Mouse (Mus musculus): ENCODE results near the gene Mgp. TPM values are rescaled to one million over a fixed set of nuclear protein-coding genes. Genes with fewer than 3 reads are reported as not detected.

Gene Mgp
- polyA plus RNA-seq, 1 experiment from 2014 or later, result 350 TPM

- H3K27me3 ChIP-seq, result no peaks in the 10 kb centered on the region
- no peak overlapping the region for H3K4me2 ChIP-seq
- H3K9ac ChIP-seq, result no peak overlapping the region
- H3K27ac ChIP-seq, result 0 out of 2 replicates have a peak overlapping the region, but pooled peaks have one; percentile 27
- ATAC-seq (ENCODE audit: insufficient number of reproducible peaks, low FRiP score, low TSS enrichment, low read depth), result no peak
- no peaks in the 10 kb centered on the region for H3K36me3 ChIP-seq
- 8% methylated on average over 1 of the region's 2 CpGs for WGBS
- no peaks in the 10 kb centered on the region for H3K9me3 ChIP-seq
- no peak overlapping the region for H3K4me3 ChIP-seq
- H3K4me1 ChIP-seq, result peaks cover 26% of the 10 kb centered on the region
These were observed 37.2 kb upstream of the Mgp start for GRCm38 (mm10) chr6:136912751-136913265.

- H3K36me3 ChIP-seq, result no peaks in the 10 kb centered on the region
- no peak overlapping the region for H3K4me3 ChIP-seq
- H3K27me3 ChIP-seq, result no peaks in the 10 kb centered on the region
- no peak overlapping the region for H3K9ac ChIP-seq
- H3K27ac ChIP-seq, result peak overlapping the region; percentile 43; the same call in 1 of the 2 replicates
- H3K4me2 ChIP-seq, result no peak overlapping the region
- peaks cover 24% of the 10 kb centered on the region for H3K4me1 ChIP-seq
- no peaks in the 10 kb centered on the region for H3K9me3 ChIP-seq
- no peak for ATAC-seq (ENCODE audit: insufficient number of reproducible peaks, low FRiP score, low TSS enrichment, low read depth)
- WGBS, result 54% methylated on average over 9 of the region's 9 CpGs
These were observed 34.7 kb upstream of the Mgp start for GRCm38 (mm10) chr6:136910247-136910890.

- Histone ChIP-seq H3K9ac (no peak overlapping the region), H3K27ac (no peak overlapping the region), H3K27me3 (no peaks in the 10 kb centered on the region), H3K9me3 (no peaks in the 10 kb centered on the region), H3K36me3 (no peaks in the 10 kb centered on the region), H3K4me2 (no peak overlapping the region), H3K4me3 (no peak overlapping the region), H3K4me1 (peaks cover 12% of the 10 kb centered on the region)
- ATAC-seq (ENCODE audit: insufficient number of reproducible peaks, low FRiP score, low TSS enrichment, low read depth), result no peak
- 78% methylated on average over 10 of the region's 10 CpGs for WGBS
These were observed 31.3 kb upstream of the Mgp start for GRCm38 (mm10) chr6:136906937-136907293.

- Histone ChIP-seq H3K9me3 (no peaks in the 10 kb centered on the region), H3K4me2 (no peak overlapping the region), H3K27ac (peak overlapping the region; percentile 22; the same call in 1 of the 2 replicates), H3K4me1 (peaks cover 12% of the 10 kb centered on the region), H3K9ac (no peak overlapping the region), H3K27me3 (no peaks in the 10 kb centered on the region), H3K36me3 (no peaks in the 10 kb centered on the region), H3K4me3 (no peak overlapping the region)
- 0 out of 2 replicates have a peak, but pooled peaks have one; percentile 57 for ATAC-seq (ENCODE audit: insufficient number of reproducible peaks, low FRiP score, low TSS enrichment, low read depth)
- 80% methylated on average over 19 of the region's 19 CpGs for WGBS
These were observed 30.8 kb upstream of the Mgp start for GRCm38 (mm10) chr6:136906283-136906936.

GRCm38 (mm10) chr6:136903885-136904470 lies 28.4 kb upstream of the Mgp start:
- Histone ChIP-seq H3K9me3 (no peaks in the 10 kb centered on the region), H3K27ac (no peak overlapping the region), H3K4me2 (no peak overlapping the region), H3K36me3 (no peaks in the 10 kb centered on the region), H3K4me1 (0 out of 2 replicates have a peak, but pooled peaks cover 3% of the 10 kb centered on the region), H3K27me3 (no peaks in the 10 kb centered on the region), H3K9ac (no peak overlapping the region), H3K4me3 (no peak overlapping the region)
- WGBS, result 74% methylated on average over 8 of the region's 8 CpGs
- ATAC-seq (ENCODE audit: insufficient number of reproducible peaks, low FRiP score, low TSS enrichment, low read depth), result no peak

- Histone ChIP-seq H3K4me2 (no peak overlapping the region), H3K9ac (no peak overlapping the region), H3K27me3 (no peaks in the 10 kb centered on the region), H3K4me1 (peaks cover 11% of the 10 kb centered on the region; the same call in 1 of the 2 replicates), H3K36me3 (no peaks in the 10 kb centered on the region), H3K27ac (no peak overlapping the region), H3K4me3 (no peak overlapping the region), H3K9me3 (no peaks in the 10 kb centered on the region)
- no peak for ATAC-seq (ENCODE audit: insufficient number of reproducible peaks, low FRiP score, low TSS enrichment, low read depth)
- 87% methylated on average over 9 of the region's 9 CpGs for WGBS
These were observed 26.9 kb upstream of the Mgp start for GRCm38 (mm10) chr6:136902527-136902926.

- peaks cover 9% of the 10 kb centered on the region; the same call in 1 of the 2 replicates for H3K4me1 ChIP-seq
- H3K4me3 ChIP-seq, result no peak overlapping the region
- H3K4me2 ChIP-seq, result no peak overlapping the region
- H3K27ac ChIP-seq, result no peak overlapping the region
- no peaks in the 10 kb centered on the region for H3K27me3 ChIP-seq
- no peak overlapping the region for H3K9ac ChIP-seq
- 45% methylated on average over 2 of the region's 2 CpGs for WGBS
- no peak for ATAC-seq (ENCODE audit: insufficient number of reproducible peaks, low FRiP score, low TSS enrichment, low read depth)
- H3K36me3 ChIP-seq, result no peaks in the 10 kb centered on the region
- H3K9me3 ChIP-seq, result no peaks in the 10 kb centered on the region
These were observed 25.4 kb upstream of the Mgp start for GRCm38 (mm10) chr6:136901010-136901409.

- Histone ChIP-seq H3K4me2 (no peak overlapping the region), H3K9ac (no peak overlapping the region), H3K4me1 (peaks cover 8% of the 10 kb centered on the region; the same call in 1 of the 2 replicates), H3K36me3 (no peaks in the 10 kb centered on the region), H3K4me3 (no peak overlapping the region), H3K27me3 (no peaks in the 10 kb centered on the region), H3K9me3 (no peaks in the 10 kb centered on the region), H3K27ac (no peak overlapping the region)
- 65% methylated on average over 4 of the region's 4 CpGs for WGBS
- ATAC-seq (ENCODE audit: insufficient number of reproducible peaks, low FRiP score, low TSS enrichment, low read depth), result no peak
These were observed 24.9 kb upstream of the Mgp start for GRCm38 (mm10) chr6:136900369-136901009.

GRCm38 (mm10) chr6:136898954-136899353 lies 23.3 kb upstream of the Mgp start:
- no peak overlapping the region for H3K4me3 ChIP-seq
- no peak overlapping the region for H3K27ac ChIP-seq
- H3K27me3 ChIP-seq, result no peaks in the 10 kb centered on the region
- WGBS, result 77% methylated on average over 2 of the region's 2 CpGs
- no peaks in the 10 kb centered on the region for H3K36me3 ChIP-seq
- ATAC-seq (ENCODE audit: insufficient number of reproducible peaks, low FRiP score, low TSS enrichment, low read depth), result no peak
- H3K4me2 ChIP-seq, result no peak overlapping the region
- peaks cover 18% of the 10 kb centered on the region; the same call in 1 of the 2 replicates for H3K4me1 ChIP-seq
- no peak overlapping the region for H3K9ac ChIP-seq
- H3K9me3 ChIP-seq, result no peaks in the 10 kb centered on the region

GRCm38 (mm10) chr6:136898222-136898621 lies 22.6 kb upstream of the Mgp start:
- 20% methylated on average over 4 of the region's 4 CpGs for WGBS
- H3K4me1 ChIP-seq, result peaks cover 18% of the 10 kb centered on the region; the same call in 1 of the 2 replicates
- no peak overlapping the region for H3K9ac ChIP-seq
- ATAC-seq (ENCODE audit: insufficient number of reproducible peaks, low FRiP score, low TSS enrichment, low read depth), result no peak
- no peak overlapping the region for H3K4me2 ChIP-seq
- peak overlapping the region; percentile 63; the same call in 1 of the 2 replicates for H3K27ac ChIP-seq
- H3K36me3 ChIP-seq, result no peaks in the 10 kb centered on the region
- no peaks in the 10 kb centered on the region for H3K27me3 ChIP-seq
- H3K4me3 ChIP-seq, result no peak overlapping the region
- H3K9me3 ChIP-seq, result no peaks in the 10 kb centered on the region

- Histone ChIP-seq H3K4me3 (no peak overlapping the region), H3K4me2 (no peak overlapping the region), H3K9me3 (no peaks in the 10 kb centered on the region), H3K9ac (no peak overlapping the region), H3K27me3 (no peaks in the 10 kb centered on the region), H3K4me1 (peaks cover 18% of the 10 kb centered on the region; the same call in 1 of the 2 replicates), H3K36me3 (no peaks in the 10 kb centered on the region), H3K27ac (peak overlapping the region; percentile 63)
- WGBS, result 53% methylated on average over 4 of the region's 4 CpGs
- ATAC-seq (ENCODE audit: insufficient number of reproducible peaks, low FRiP score, low TSS enrichment, low read depth), result no peak
These were observed 22.2 kb upstream of the Mgp start for GRCm38 (mm10) chr6:136897789-136898188.

All from limb, embryonic 15.5 days (tissue).